Mouse (Mus musculus): ENCODE measurements around the gene Lonp1.

DNA sequence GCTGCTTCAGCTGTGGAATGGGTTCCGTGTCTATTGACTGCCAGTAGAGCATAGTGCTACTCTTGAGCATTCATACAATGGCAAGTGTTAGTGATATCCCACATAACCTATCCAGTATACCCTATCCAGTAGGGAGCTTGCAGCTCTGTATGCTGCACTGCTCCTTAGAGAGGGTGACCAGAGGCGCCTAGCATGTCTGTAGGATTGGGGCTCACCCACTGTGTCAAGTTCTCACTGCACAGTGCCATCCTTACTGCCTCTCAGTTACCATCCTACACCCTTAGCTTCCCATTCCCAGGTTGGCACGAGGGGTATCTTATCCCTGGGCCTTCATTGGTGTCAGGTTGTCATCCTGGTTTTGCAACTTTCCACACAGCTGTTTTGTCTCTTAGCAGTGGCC lies 22.3 kb downstream of the Lonp1 start:
- TF ChIP-seq CTCF (IDR thresholded peaks at IDR 0.05; ENCODE audit: control insufficient read depth, insufficient read depth, insufficient read length): no peak
- no peak for TF ChIP-seq FOSL1 (IDR thresholded peaks at IDR 0.05; ENCODE audit: insufficient read depth, low read length, poor library complexity, severe bottlenecking)
- TF ChIP-seq USF1 (IDR thresholded peaks at IDR 0.05; ENCODE audit: low read depth): no peak
